Mouse (Mus musculus) lung, postnatal 4 days (tissue): Measurements from ENCODE around the gene Scyl3.

Source experiments
- DNase-seq, 2 experiments: peaks; one replicate each; pipeline ENCODE4 v3.0.0; 2021

Gene Scyl3

DNA sequence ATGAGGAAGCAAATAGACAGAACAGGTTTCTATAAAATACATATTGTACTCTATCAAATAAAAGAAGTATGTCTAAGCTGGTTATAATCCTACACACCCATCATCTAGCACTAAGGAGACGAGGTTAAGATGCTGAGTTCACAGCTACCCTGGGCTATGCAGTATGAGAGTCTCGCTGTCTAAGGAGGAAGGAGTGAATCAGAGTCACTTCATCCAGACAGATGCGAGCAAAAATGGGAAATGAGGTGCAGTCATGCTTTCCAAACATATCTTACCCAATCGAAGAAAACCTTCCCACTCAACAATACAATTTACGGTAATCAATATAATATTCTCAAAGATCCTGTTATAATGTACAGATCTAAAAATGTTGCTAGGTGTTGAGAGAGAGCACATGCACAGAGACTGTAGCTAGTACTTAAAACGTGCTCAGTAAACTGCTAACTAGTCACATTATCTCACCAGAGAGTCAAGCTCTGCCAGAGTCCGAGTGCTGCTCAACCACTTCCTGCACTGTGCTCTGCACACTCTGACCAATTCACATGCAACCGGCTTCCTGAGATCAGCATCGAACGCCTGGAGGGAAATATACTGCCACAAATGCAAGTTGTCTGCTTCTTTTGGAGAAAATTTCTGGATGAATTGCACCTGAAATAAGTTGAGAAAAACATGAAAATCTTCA is 35.2 kb downstream of the Scyl3 start:
- no peak for DNase-seq

DNA sequence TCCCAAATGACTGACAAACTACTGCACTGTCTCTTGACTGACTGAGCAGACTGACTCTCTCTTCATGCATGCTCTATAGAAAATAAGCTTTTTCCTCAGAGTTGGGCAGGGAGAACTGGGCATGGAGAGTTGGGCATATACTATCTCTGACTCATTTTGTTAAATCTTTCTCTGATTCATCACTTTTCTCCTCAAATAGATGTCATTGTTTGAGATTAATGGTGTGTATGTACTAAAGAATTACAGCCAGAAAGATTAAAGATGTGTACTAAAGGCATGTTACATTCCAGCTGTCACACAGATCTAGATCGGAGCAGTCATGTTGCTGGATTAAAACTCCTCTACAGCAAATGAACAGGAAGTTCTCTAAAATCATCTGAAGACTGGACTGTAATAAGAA is 45.6 kb downstream of the Scyl3 start:
- DNase-seq = no peak

GRCm38 (mm10) chr1:163975088-163975487 is 46.2 kb downstream of the Scyl3 start:
- DNase-seq = no peak

- no peak for DNase-seq
These were observed 47.6 kb downstream of the Scyl3 start for GRCm38 (mm10) chr1:163976515-163976914.

- no peak for DNase-seq
These were observed 63.5 kb downstream of the Scyl3 start for GRCm38 (mm10) chr1:163992371-163992770.

DNA sequence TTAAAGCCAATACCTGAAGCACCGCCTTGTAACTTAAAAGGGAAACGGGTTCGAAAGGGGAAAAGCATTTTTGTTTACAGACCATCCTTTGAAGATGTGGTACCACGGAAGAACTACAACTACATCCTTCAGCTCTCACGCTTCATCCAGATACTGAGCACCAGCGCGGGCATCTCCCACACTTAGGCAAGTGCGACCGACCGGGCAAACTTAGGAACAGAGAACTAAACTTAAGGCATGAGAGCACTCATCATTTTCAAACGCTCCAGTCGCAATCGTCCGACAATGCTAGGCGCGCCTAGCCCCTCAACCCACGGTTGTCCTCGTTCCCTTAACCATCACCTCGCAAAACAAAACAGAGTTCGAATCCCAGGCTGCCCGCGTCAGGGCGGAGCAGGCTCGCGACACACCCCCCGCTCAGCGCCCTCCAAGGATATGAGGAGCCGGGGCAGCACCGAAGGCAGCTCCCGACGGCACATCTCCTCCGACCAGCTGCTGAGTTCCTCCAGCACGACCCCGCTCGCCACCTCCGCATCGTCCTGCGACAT is 65.3 kb downstream of the Scyl3 start:
- DNase-seq = no peak

GRCm38 (mm10) chr1:163994721-163995608 is 66.1 kb downstream of the Scyl3 start, which contains the start of the genes BC055324 and Mettl18:
TSS of gene BC055324 (minus strand) at chr1:163994796.
TSS of gene Mettl18 (plus strand) at chr1:163994889.
- peak; percentile 89 to 92 for DNase-seq

- no peak for DNase-seq
These were observed 66.7 kb downstream of the Scyl3 start for GRCm38 (mm10) chr1:163995609-163995913.

- DNase-seq = no peak
These were observed 73.0 kb downstream of the Scyl3 start for GRCm38 (mm10) chr1:164001831-164002452.

- no peak for DNase-seq
These were observed 75.4 kb downstream of the Scyl3 start for GRCm38 (mm10) chr1:164004311-164004710.
